Mouse (Mus musculus) cerebellum, adult 2 months (tissue): ENCODE measurements around the gene Cox4i2.

ENCODE experiments used
- CTCF ChIP-seq: fragments of 200-500 bp; IDR thresholded peaks from 2 replicates; pipeline ENCODE4 v1.5.1; 2011; ENCODE audit warnings: low read depth, mild to moderate bottlenecking, control low read depth, low read length, moderate library complexity, borderline replicate concordance; ENCODE audit not compliant: insufficient read depth
- POLR2A ChIP-seq: fragments of 200-500 bp; IDR thresholded peaks from 2 replicates; pipeline ENCODE4 v1.6.1; 2011; ENCODE audit warnings: low read length, control low read depth, borderline replicate concordance; ENCODE audit not compliant: insufficient read depth

DNA sequence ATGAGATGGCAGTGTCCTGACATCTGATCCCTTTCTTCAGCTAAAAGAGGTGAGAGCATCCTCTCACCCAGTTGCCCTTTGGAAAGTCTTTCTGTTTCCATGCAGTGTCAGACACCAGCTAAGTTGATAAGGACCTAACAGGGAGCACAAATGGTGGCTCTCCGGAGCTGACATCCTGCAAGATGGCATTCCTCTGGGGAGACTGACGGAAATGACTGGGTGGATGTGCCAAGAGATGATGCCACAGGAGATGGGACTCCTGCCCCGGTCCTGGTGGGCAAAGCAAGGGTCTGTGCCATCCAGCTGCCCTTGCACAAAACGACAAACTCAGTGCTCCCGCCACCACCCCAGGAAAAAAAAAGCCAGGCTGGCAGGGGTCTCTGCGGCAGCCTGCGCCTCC lies 46.8 kb upstream of the Cox4i2 start:
- TF ChIP-seq CTCF (no peak), POLR2A (no peak)
